Mouse (Mus musculus): ENCODE data around the gene Gm17949. TPM values are rescaled to one million over a fixed set of nuclear protein-coding genes. Genes with fewer than 3 reads are reported as not detected.

Gene Gm17949
- polyA plus RNA-seq, 1 experiment from 2014 or later, result 0.19 TPM

- peak overlapping the region; percentile 28 for H3K4me2 ChIP-seq
- DNase-seq (ENCODE audit: low spot score, missing footprints) (no peak), ATAC-seq (ENCODE audit: low FRiP score) (no peak)
- H3K36me3 ChIP-seq (ENCODE audit: control insufficient read depth, insufficient read depth, low read length), result no peaks in the 10 kb centered on the region
- no peak overlapping the region for H3K27ac ChIP-seq (ENCODE audit: low read depth, low read length)
- 0 out of 2 replicates have a peak overlapping the region, but pooled peaks have one; percentile 9 for H3K4me3 ChIP-seq (ENCODE audit: low read depth, low read length)
- H3K27me3 ChIP-seq (ENCODE audit: control insufficient read depth, insufficient read depth, low read length), result no peaks in the 10 kb centered on the region; the same call in 1 of the 2 replicates
- H3K9me3 ChIP-seq (ENCODE audit: control insufficient read depth, low read length), result no peaks in the 10 kb centered on the region
- peak overlapping the region; percentile 47 for H3K9ac ChIP-seq (ENCODE audit: low read length)
- no peaks in the 10 kb centered on the region; the same call in 1 of the 2 replicates for H3K4me1 ChIP-seq (ENCODE audit: control insufficient read depth, insufficient read depth, low read length)
- WGBS, result 13% methylated on average over 9 of the region's 9 CpGs
Observed at GRCm38 (mm10) chr17:57070272-57070671, 59.0 kb downstream of the Gm17949 start.

DNA sequence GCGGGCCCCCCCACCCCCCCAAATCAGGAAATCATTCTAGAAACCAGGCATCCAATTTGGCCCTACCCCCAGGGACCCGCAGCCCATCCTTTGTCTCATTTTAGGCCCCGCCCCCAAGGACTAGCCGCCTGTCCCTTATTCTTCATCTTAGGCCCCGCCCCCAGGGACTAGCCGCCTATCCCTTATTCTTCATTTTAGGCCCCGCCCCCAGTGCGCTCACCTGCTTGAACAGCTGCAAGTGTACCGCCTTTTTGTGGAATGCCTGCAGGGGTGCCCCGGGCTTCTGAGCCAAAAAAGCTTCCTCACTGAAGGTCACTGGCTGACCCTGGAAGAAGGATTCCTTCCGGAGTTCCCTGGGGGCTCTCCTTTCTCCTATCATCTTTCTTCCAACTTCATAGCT, 59.4 kb downstream of the Gm17949 start:
- DNase-seq (ENCODE audit: low spot score, missing footprints) (peak; percentile 88), ATAC-seq (ENCODE audit: low FRiP score) (peak; percentile 71)
- peak overlapping the region; percentile 28 for H3K4me2 ChIP-seq
- H3K36me3 ChIP-seq (ENCODE audit: control insufficient read depth, insufficient read depth, low read length), result no peaks in the 10 kb centered on the region
- WGBS, result 4% methylated on average over 11 of the region's 11 CpGs
- H3K9ac ChIP-seq (ENCODE audit: low read length), result no peak overlapping the region; the same call in 1 of the 2 replicates
- H3K4me1 ChIP-seq (ENCODE audit: control insufficient read depth, insufficient read depth, low read length), result no peaks in the 10 kb centered on the region; the same call in 1 of the 2 replicates
- no peak overlapping the region for H3K27ac ChIP-seq (ENCODE audit: low read depth, low read length)
- no peaks in the 10 kb centered on the region for H3K9me3 ChIP-seq (ENCODE audit: control insufficient read depth, low read length)
- H3K4me3 ChIP-seq (ENCODE audit: low read depth, low read length), result 0 out of 2 replicates have a peak overlapping the region, but pooled peaks have one; percentile 9
- no peaks in the 10 kb centered on the region; the same call in 1 of the 2 replicates for H3K27me3 ChIP-seq (ENCODE audit: control insufficient read depth, insufficient read depth, low read length)

Other genes with a start within 250 kb of the Gm17949 start
- gene Dus3l, start 246.7 kb upstream of the Gm17949 start, polyA plus RNA-seq (2014; fragmentation: Nextera tagmentation; extraction: Ambion mirVana), result 31.5 and 34.6 TPM in 2 replicates
- 0.54 and 1.0 TPM in 2 replicates for gene Prr22, start 241.2 kb upstream of the Gm17949 start, polyA plus RNA-seq (2014; fragmentation: Nextera tagmentation; extraction: Ambion mirVana)
- 4.6 and 4.8 TPM in 2 replicates for gene Rfx2, start 180.5 kb upstream of the Gm17949 start, polyA plus RNA-seq (2014; fragmentation: Nextera tagmentation; extraction: Ambion mirVana)
- not detected in 2 replicates for gene Acsbg2, start 137.0 kb upstream of the Gm17949 start, polyA plus RNA-seq (2014; fragmentation: Nextera tagmentation; extraction: Ambion mirVana)
- gene 1700061G19Rik, start 136.0 kb upstream of the Gm17949 start, polyA plus RNA-seq (2014; fragmentation: Nextera tagmentation; extraction: Ambion mirVana), result 0.11 and 0.25 TPM in 2 replicates
- 26.3 and 29.0 TPM in 2 replicates for gene Mllt1, start 76.1 kb upstream of the Gm17949 start, polyA plus RNA-seq (2014; fragmentation: Nextera tagmentation; extraction: Ambion mirVana)
- not detected in 2 replicates for gene Acer1, start 29.3 kb upstream of the Gm17949 start, polyA plus RNA-seq (2014; fragmentation: Nextera tagmentation; extraction: Ambion mirVana)
- 131 and 137 TPM in 2 replicates for gene Clpp, start 21.2 kb upstream of the Gm17949 start, polyA plus RNA-seq (2014; fragmentation: Nextera tagmentation; extraction: Ambion mirVana)
- 34.1 and 36.4 TPM in 2 replicates for gene Alkbh7, start 14.1 kb upstream of the Gm17949 start, polyA plus RNA-seq (2014; fragmentation: Nextera tagmentation; extraction: Ambion mirVana)
- gene Pspn, start 11.5 kb upstream of the Gm17949 start, polyA plus RNA-seq (2014; fragmentation: Nextera tagmentation; extraction: Ambion mirVana), result 0.97 TPM in 1 of 2 replicates, not detected in the other
- gene Gtf2f1, start 181 bp upstream of the Gm17949 start, polyA plus RNA-seq (2014; fragmentation: Nextera tagmentation; extraction: Ambion mirVana), result 70.5 and 76.0 TPM in 2 replicates
- 42.3 and 44.9 TPM in 2 replicates for gene Khsrp, start 20.1 kb downstream of the Gm17949 start, polyA plus RNA-seq (2014; fragmentation: Nextera tagmentation; extraction: Ambion mirVana)
- gene Slc25a41, start 30.2 kb downstream of the Gm17949 start, polyA plus RNA-seq (2014; fragmentation: Nextera tagmentation; extraction: Ambion mirVana), result not detected in 2 replicates
- gene Crb3, start 47.6 kb downstream of the Gm17949 start, polyA plus RNA-seq (2014; fragmentation: Nextera tagmentation; extraction: Ambion mirVana), result 0.80 and 1.2 TPM in 2 replicates
- 14.2 and 16.5 TPM in 2 replicates for gene Slc25a23, start 48.4 kb downstream of the Gm17949 start, polyA plus RNA-seq (2014; fragmentation: Nextera tagmentation; extraction: Ambion mirVana)
- gene Dennd1c, start 67.0 kb downstream of the Gm17949 start, polyA plus RNA-seq (2014; fragmentation: Nextera tagmentation; extraction: Ambion mirVana), result 2.2 and 2.7 TPM in 2 replicates
- gene Tubb4a, start 76.3 kb downstream of the Gm17949 start, polyA plus RNA-seq (2014; fragmentation: Nextera tagmentation; extraction: Ambion mirVana), result 167 and 171 TPM in 2 replicates
- 8.1 and 9.0 TPM in 2 replicates for gene Tnfsf9, start 93.9 kb downstream of the Gm17949 start, polyA plus RNA-seq (2014; fragmentation: Nextera tagmentation; extraction: Ambion mirVana)
- 0.16 and 0.40 TPM in 2 replicates for gene Cd70, start 138.3 kb downstream of the Gm17949 start, polyA plus RNA-seq (2014; fragmentation: Nextera tagmentation; extraction: Ambion mirVana)
- gene Tnfsf14, start 182.7 kb downstream of the Gm17949 start, polyA plus RNA-seq (2014; fragmentation: Nextera tagmentation; extraction: Ambion mirVana), result 0.07 and 0.11 TPM in 2 replicates
- 0.19 and 0.68 TPM in 2 replicates for gene C3, start 216.7 kb downstream of the Gm17949 start, polyA plus RNA-seq (2014; fragmentation: Nextera tagmentation; extraction: Ambion mirVana)
- gene Gpr108, start 237.0 kb downstream of the Gm17949 start, polyA plus RNA-seq (2014; fragmentation: Nextera tagmentation; extraction: Ambion mirVana), result 19.7 and 24.5 TPM in 2 replicates
- 21.2 and 23.6 TPM in 2 replicates for gene Trip10, start 238.0 kb downstream of the Gm17949 start, polyA plus RNA-seq (2014; fragmentation: Nextera tagmentation; extraction: Ambion mirVana)

All from midbrain, embryonic 11.5 days (tissue).